Mouse (Mus musculus) testis, adult 2 months (tissue): Measurements from ENCODE around the gene Lepr.

Experiments used
- CTCF ChIP-seq: fragments of 200-500 bp; IDR thresholded peaks from 2 replicates; pipeline ENCODE4 v1.5.1; 2012; ENCODE audit warnings: low read depth, mild to moderate bottlenecking, inconsistent platforms, low read length, moderate library complexity; ENCODE audit not compliant: control insufficient read depth, insufficient read depth, insufficient replicate concordance
- POLR2A ChIP-seq: fragments of 200-500 bp; IDR thresholded peaks from 2 replicates; pipeline ENCODE4 v1.6.1; 2012; ENCODE audit warnings: low read depth, mild to moderate bottlenecking, inconsistent platforms, low read length, moderate library complexity; ENCODE audit not compliant: control insufficient read depth

DNA sequence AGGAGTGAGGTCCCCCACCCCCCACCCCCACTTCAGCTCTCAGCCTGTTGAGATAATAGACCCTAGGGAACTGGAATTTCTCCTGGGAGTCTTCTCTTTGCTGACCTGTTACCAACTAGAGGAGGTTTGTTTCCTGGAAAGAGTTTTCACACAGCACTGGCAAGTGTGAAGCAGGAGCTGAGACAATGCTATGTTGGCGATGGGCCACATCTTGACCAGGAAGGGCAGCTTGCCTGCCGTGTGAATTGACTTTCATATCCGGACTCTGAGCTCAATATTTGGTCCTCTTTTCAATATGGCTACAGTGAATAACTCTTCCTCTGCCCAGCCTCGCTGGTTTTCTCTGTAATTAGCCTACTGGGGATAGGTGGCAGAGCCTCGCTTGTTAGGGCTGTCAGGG is 48.0 kb upstream of the Lepr start:
- TF ChIP-seq CTCF, result no peak
- TF ChIP-seq POLR2A, result no peak
